Mouse (Mus musculus) thymus, postnatal 36 days (tissue): ENCODE data around the gene G6pc3.

Source experiments
- DNase-seq, 2 experiments: peaks; one replicate each; pipeline ENCODE4 v3.0.0; 2022; ENCODE audit warnings: mixed read lengths in 2 of 2

The G6pc3 gene

DNA sequence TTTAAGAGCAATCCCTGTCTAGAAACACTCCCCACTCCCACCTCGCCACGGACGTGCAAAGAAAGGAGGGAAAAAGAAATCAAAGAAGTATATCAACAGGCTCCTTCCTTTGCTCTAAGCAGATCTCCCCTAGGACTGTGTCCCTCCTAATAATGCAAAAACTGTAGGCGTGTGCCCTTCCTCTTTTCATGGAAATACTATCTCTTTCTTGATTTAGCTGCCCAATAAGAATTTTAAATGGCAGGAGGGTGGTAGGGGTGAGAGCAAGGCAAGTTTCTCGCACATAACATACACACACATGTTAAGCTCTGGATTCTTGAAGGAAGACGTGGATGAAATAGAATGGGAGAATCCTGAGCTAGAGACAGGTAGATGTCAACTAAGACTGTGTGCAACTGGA is 440 bp upstream of the G6pc3 start:
- DNase-seq, result no peak

DNA sequence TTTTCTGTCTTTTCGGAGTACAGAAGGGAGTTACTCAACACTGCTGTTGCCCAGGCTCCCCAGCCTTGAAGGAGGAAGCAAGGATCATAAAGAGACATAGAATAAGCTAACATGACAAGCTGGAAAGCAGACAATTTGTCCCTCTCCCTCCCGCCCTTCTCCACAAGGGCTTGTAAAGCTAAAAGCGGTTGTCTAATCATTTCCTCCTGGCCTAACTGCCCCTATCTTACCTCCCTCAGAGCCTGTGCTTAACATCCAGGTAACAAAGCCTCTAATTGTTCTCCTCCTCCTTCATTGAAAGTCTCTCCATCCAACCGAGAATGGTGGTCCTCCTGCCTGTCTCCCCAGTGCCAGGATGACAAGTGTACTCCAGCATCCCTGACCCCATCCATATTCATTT is 1.4 kb downstream of the G6pc3 start:
- no peak for DNase-seq

DNA sequence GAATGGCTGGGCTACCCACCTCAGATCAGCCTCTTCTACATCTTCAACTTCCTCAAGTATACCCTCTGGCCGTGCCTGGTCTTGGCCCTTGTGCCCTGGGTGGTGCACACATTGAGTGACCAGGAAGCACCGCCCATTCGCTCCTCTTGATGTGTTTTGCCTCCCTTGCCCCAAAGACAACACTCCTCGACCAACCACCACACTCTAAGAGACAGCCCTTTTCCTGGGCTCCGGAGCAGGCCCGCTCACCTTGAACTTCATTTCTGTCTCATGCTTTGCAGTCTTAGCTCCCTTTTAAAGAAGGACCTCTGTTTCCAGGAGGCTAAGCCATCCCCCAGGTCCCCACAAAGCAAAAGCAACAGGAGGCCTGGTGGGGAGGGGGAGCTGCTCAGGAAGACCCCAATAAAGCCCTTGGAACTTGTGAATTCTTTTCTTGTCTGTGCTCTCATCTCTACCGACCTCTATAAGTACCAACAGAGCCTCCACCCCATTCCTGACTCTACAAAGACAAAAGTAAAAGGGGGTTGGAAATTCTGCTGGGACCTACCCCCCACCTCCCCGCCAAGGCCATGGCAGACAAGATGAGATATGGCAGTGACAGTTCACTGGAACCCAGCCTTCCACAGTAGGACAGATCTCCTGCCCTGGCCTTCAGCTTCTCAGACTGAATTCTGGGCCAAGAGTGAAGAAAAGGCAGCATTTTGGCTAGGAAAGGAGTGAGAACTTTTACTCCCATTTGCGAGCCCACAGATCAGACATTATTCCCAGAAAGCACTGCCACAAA is 4.4 kb downstream of the G6pc3 start:
- no peak for DNase-seq

DNA sequence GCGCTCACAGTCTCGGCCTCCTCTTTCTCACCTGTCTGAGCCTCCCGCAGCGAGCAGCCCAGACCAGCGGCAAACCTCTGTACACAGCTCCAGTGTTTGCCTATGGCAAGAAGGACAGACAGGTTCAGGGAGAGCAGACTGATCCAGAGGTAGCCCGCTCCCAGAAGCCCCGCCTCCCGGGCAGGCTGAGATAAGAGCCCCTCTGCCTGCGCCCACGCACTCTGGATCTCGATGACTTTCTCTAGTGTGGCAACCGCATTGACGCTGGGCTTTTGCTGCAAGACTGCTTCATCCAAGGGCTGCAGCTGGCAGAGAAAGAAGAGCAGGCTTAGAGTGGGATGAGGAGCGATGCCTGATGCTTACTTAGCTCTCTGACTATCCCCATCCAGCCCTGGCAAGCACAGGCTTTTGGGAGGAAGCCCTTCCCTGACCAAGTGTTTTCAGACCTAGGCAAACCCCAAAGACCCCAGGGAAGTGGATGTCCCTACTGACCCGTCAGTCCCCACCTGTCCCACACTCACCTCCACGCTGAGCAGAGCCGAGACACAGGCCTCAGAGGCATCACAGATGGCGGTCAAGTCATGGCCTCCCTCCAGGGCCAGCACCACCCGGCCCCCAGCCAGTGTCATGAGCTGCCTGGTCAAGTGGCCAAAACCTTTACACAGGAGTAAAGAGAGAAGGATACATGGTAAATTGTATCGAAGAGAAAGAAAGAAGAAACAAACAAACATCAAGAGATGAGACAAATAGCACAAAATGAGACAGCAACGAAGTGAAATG is 6.8 kb downstream of the G6pc3 start:
- no peak for DNase-seq

DNA sequence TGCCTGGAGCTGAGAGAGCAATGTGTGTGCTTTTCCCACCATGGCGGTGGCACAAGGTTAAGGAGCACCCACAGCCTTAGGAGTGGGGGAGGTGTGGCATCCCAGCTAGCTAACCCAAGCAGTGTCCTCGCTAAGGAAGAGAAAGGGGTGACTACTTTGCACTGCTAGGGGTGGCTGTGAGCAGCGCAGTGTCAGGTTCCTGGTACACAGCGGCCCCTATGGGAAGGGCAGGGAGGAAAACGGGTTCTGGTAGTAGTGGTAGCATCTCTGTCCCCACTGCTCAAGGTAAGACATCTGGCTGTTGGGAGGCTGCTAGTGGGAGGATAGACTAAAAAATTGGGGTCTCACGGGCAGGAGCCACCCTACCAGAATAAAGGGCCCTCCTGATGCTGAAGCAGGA is 8.8 kb downstream of the G6pc3 start:
- DNase-seq, result no peak

DNA sequence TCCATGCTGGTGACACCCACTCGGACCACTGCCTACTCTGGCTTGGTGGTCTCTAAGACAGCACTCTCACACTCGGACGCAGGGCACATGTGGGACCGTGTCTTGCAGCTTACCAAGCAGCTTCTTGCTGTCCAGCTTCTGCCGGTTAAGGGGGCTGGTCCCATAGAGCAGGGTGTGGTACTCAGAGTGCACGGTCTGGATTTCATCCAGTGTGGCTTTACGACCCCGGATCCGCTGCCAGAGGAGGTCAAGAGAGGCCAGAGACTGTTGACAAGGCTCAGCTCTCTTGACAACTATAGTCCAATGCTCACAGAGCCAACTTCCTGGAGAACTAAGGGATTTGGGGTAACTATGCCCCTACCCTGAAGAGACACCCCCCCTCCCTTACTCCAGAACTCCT is 10.4 kb downstream of the G6pc3 start:
- DNase-seq, result no peak

DNA sequence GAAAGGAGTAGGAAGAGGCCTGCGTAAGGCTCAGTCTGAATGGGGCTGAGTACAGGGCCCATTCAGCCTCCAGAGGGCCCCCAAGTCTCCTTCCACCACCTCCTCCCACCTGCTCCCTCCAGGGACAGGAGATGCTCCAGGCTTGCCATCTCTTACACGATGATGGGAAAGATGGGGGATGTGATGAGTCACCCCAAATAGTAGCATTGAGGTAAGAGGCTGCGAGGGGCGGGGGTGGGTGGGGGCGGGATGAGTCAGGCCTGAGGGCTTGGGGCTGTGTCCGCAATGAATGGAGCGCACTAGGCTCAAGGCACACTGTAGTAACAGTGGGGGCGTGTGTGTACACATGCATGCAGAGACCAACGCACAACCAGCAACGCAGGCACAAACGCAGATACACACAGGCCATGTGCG is 12.0 kb downstream of the G6pc3 start:
- DNase-seq, result no peak

DNA sequence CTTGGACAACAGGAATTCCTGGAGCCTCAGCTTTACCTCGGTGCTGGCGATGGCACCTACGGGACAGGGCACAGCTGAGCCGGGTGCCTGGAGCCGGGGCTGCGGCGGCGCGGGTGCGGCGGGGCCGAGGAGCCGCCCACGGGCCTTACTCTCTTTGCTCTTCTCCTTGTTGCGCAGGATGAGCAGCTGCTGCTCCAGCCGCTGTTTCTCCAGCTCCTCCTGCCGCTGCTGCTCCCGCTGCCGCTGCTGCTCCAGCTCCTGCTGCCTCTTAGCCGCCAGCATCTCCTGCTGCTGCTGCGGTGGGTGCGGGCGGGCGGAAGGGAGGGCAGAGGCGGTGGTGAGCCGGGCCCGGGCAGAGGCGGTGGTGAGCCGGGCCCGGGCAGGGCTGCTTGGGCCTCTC is 17.1 kb downstream of the G6pc3 start:
- DNase-seq, result no peak

DNA sequence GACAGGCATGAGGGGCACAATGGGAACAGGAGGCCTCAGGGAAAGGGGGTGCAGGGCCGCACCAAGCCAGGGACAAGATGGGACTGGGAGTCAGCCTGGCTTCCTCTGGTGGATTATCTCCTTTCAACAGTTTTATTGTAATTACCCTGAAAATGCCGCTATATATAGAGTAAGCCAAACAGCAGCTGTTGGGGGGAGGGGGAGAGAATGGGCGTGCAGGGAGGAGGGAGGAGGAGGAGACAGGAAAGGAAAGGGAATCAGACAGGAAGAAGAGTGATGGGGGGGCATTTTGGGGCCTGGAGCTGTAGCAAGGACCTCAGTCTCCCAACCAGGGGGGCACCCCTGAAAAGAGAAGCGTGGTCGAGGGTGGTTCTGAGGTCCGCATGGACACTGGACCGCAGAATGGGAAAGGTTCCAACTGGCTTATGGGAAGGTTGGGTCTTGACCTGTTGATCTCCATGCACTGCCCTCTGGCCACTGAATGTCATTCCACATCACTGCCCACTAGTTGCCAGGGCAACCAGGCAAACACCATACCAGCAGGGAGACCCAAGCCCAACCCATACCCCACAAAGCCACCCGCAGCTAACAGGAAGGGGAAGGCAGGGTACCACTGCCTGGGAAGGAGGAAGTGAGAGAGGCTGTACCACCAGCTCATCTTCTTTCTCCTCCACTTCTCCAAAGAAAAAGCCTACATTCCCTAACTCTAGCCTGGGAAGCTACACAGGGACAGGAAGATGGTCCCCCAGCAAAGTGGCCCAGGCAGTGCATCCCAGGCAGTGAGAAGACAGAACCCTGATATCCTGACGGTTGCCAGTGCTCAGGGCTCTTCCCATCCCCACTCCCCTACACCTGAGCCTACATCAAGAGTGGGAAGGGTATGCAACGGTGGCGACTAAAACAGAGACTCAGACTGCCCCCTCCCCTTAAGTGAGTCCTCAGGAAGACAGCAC is 18.7 kb downstream of the G6pc3 start:
- DNase-seq, result no peak

DNA sequence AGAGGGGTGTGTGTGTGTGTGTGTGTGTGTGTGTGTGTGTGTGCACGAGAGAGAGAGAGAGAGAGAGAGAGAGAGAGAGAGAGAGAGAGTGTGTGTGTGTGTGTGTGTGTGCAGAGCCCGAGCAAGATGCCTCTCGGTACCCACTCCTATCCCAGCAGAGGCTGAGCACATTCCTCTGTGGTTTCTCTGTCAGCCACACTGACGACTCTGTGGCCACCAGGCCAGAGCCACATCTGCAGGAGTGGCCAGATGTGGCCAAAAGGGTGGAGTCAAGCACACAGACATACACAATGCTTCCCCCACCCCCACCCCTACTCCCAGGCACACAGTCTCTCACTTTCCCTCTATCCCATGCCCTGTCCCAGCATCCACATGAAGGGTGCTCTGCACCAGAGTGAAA is 19.4 kb downstream of the G6pc3 start:
- no peak for DNase-seq

DNA sequence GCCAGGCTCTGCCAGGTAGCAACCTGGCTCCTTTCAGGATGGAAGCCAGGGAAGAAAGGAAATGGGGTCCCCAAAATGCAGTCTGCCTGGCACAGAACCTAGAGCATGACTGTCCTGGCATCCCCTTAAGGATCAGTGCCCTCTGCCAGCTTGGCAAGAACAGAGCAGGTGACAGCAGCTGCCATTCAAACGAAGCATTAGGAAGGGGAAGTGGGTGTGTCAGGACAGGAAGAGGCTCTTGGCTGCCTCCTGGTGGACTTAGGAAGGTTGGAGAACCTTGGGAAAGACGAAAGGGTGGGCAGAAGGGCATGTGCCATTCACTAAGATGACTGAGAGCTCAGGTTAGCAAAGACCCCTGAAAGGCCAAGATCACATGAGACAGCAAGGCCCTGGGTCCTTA is 20.3 kb downstream of the G6pc3 start:
- peak; percentile 29 to 44 for DNase-seq

DNA sequence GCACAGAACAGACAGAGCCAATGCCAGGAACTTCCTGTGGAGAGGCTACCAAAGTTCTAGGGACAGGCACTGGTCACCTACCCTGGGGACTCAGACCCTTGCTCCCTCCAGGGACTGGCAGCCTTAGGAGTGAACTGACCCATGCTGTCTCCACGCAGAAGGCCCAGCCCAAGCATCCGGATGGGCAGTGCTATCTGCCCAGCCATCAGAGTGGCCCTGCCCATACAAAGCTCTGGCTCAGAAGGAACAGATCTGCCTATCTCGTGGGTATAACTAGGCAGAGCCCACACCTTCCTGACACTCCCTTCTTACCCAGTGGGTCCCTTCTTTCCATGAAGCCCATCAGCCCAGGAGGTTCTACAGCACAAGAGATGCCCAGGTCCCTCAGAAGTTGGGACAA is 20.8 kb downstream of the G6pc3 start:
- no peak for DNase-seq

DNA sequence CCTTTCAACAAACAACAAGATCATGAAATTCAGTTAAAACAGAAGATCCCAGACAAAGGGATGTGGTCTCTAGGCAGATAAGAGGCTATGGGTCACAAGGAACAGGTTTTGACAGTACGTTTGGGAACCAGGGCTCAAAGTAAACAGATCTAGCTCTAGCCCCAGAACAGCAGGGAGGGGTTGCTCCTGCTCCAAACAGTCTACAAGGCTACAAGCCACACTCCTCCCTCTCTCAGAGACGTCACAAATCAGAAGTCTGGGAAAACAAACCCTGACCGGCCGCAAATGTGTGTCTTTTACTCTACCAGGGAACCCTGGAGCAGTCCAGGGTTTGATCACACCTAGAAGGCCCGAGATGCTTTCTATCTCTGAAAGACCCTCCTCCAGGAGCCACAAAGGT is 21.6 kb downstream of the G6pc3 start:
- DNase-seq, result no peak

DNA sequence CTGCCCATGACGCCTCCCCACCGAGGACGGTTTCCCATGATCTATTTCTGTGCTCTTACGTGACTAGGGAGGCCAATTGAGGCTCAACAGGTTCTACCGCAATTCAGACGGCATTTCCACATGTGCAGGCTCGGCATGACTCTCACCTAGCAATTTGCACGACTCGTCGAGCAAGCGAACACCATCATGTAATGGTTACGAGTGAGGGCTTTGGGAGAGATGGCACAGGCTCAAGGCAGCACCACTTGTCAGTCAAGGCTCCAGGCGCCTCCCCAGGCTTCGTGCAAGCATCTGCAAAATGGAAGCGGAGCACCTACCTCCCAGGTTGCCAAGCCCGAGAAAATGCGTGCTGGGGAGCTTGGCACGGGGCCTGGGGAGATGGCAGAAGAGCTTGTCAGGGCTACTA is 22.5 kb downstream of the G6pc3 start:
- DNase-seq, result no peak

DNA sequence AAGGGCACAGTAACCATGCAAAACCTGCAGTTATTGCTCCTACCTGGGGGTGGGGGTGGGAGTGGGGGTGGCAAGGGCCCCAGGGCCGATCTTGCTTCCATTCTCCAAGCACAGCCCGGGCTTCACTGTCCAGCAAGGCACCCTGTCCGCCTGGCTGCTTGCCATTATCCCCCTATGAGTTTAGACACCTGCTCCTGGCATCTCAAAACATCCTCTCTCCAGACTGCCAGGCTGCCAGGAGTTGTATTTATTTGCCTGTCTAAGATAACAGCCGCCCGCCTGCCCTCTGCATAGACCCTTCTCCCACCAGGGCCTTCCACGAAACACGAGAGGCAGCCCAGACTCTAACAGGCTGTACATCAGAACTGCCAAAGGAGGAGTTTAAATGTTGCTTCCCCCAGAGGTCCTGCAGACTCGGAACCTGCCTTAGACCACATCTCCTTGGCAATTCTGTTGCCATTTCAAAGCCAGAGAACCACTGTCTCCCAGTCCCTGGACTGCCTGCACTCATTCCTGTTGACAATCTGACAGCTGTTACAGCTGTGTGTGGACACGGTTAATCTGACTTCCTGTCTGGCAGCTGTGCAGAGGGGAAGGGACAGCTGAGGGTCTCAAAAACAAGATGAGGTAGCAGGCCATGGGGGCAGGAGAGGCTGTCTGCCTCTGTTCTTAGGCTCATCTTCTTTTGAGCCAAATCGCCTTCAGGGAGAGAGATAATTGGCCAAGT is 25.2 kb downstream of the G6pc3 start:
- DNase-seq, result peak in 1 of 2 experiments; percentile 2

DNA sequence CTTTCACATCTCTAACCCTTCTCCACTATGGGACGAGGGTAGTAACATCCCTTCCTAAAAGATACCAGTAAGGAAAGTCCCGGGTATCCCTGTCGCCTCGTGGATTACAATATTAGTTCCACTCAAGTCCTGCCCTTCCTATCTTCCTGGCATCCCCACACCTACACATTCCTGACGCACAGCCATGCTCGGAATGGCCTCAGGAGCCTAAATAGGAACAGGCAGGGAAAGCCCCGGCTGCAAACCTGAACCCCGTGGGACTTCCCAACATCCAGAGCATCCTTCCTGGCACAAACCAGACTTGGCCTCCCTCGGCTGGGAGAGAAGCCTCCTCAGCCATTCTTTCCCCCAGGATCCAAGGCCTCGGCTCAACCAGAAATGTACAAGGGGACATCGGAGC is 26.1 kb downstream of the G6pc3 start:
- DNase-seq, result peak in 1 of 2 experiments; percentile 4

DNA sequence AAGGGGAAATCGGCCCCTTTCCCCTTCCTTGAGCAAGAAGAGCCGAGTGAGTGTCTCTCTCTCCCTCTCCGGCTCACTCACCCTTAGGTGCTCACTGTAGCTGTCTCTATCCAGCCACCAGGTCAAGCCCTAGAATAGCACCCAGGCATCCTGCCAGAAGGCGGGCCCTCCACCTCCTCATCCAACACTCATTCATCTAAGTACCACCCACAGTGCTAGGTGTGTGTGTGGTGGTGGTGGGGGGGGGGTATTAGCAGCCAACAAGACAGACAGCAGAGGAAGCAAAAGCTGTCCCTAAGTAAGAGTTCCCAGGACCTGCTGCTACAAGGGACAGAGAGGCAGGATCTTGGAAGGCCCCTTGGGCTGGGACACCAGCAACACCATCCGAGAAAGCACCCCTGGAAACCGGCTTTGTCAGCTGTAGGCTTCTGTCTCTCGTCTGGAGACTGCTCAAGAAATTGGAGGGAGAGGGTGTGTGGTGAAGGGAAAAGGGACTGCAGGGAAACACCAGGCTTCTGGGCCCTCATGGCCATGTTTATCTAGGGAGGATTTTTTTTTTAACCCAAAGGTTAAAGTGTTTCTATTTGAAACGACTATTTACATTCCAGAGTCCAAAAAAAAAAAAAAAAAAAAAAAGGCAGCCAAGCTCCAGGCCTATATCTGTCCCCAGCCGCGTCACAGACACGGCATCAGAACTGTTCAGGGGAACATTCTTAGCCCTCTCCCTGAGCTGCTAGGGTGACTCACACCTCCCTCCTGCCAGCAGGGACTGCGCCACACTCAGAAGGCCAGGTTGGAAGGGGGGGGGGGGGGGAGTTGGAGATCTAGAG is 26.9 kb downstream of the G6pc3 start:
- no peak for DNase-seq

DNA sequence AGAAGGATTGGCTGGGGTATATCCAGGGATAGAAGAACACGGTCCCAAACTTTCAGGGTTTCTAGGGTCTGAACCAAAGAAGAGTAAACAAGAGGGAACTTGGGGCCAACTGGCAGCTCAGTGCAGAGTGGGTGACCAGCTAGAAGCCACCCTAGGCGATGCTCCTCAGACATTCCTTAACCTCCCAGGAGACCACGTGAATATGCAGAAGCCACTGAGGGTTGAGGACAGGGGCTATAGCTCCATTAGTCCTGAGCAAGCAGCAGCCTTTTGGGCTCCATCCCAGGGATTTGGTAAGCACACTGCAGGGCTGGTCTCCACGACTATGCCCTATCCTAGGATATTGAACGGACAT is 27.4 kb downstream of the G6pc3 start:
- DNase-seq, result no peak

DNA sequence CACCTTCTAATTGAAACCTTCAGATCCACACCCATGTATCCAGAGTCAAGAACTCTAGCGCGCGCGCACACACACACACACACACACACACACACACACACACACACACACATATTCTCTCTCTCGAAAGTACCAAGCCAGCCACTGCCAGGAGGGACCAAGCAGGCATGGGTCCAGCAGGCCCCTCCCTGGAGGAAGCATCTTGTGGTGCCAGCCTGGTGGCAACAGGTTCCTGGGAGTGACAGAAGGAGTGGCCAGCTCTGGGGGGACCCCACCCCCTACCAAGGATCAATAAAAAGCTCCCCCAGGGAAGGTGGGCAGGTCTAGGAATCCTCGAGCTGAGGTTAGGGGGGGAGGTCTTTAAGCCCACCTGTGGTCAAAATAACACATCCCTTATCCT is 28.0 kb downstream of the G6pc3 start:
- DNase-seq, result no peak

DNA sequence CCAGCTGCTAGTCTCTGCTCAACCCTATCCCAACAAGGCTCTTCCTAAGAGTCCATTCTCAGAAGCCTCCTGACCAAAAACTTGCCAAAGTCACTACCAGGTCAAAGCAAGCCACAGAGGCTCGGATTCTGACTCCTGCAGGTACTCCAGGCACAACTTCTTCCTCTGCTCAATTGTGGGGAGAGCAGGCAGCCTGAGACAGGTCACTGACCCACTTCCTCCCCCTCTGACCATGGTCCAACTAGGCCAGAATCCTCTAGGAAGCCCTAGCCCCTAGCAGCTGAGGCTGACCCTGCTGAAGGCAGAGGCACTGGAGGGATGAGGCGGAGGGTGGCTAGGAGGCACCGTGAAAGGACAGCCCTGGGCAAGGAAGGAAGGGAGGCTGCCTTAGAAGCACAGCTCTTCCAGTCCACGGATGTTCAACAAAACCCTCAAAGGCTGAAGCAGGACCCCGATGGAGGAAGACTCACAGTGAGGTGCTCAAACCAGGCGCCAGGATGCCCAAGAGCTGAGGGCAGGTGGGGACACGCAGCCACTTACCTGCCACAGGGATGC is 28.5 kb downstream of the G6pc3 start:
- DNase-seq, result no peak

DNA sequence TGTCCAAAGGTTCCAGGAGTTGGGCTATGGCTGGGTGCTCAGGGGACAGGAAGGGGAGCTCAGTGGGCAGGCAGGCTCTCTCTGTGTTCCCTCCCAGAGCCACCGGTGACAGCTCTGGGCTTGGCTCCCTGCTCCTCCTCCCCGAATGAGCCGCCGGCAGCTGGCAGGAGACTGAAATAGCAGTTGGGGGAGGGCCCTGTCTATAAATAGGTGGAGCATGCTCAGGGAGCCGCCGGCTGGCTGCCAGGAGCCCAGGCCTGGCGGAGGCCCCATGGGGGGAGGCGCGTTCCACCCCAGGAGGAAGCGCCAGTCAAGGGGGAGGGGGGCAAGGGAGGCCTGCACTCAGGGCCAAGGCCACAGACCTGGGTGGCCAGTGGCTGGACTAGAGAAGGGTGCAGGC is 29.4 kb downstream of the G6pc3 start:
- peak; percentile 83 to 91 for DNase-seq
